Mouse (Mus musculus) thymus, postnatal 10 days (tissue): ENCODE measurements around the gene Hnf4a.
"Not testable (repeated sequence)": the region's sequence is repeated elsewhere in the genome, so short reads cannot be mapped to it uniquely, and the experiment has no call there.

ENCODE experiments used
- DNase-seq, 2 experiments: peaks; one replicate each; pipeline ENCODE4 v3.0.0; 2021; ENCODE audit warnings: low spot score in 2 of 2

The Hnf4a gene

DNA sequence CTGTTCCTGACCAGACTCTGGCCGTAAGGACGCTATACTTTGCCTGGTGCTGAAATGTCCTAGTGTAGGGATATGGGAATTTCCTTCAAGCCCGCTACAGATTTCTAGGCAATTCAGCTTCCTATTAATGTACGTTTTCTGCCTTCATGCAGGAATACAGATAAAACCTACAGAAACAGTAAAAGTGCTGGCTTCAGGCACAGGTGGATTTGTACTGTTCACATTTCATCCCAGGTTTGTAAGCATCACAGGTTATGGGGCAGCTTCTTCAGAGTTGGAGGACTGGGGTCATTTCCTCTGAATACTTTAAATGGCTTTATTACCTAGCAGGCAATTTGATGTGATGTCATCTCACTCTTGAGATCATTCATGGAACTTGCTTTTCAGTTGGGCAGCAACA is 111.3 kb downstream of the Hnf4a start:
- no peak for DNase-seq

DNA sequence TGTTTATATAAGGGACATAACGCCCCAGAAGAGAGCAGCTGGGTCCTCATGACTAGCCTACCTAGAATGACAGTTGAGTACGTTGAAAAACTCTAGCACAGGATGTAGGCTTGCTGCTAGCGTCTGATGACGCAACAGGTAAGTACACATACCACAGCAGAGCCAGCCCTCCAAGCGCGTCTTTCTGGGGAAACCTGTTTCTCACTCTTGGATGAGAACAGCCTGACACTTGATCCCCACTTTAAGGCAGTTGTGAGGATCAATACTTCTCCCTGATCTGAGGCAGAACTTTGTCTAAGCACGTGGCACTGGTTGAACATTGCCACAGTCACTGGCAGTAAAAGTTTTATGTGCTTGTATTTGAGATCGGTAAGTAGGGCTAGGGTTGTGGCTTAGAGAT is 113.8 kb downstream of the Hnf4a start:
- DNase-seq, result no peak

DNA sequence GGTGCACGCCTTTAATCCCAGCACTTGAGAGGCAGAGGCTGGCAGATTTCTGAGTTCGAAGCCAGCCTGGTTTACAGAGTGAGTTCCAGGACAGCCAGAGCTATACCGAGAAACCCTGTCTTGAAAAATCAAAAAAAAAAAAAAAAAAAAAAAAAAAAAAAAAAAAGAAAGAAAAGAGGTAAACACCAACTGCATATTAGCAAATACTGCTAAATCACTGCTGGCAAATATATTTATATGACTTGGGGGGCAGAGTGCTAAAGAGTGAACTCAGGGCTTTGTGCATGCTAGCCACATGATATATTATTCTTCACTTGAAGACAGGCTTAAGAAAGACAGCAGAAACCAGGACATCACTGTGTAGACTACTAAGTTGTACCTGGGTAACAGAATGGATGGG is 114.8 kb downstream of the Hnf4a start:
- not testable (repeated sequence) for DNase-seq
